Mouse (Mus musculus): ENCODE measurements around the gene Slc4a4. TPM values are rescaled to one million over a fixed set of nuclear protein-coding genes. Genes with fewer than 3 reads are reported as not detected.

Gene Slc4a4
- polyA plus RNA-seq, 2 experiments: 2.7 to 2.8 TPM

DNA sequence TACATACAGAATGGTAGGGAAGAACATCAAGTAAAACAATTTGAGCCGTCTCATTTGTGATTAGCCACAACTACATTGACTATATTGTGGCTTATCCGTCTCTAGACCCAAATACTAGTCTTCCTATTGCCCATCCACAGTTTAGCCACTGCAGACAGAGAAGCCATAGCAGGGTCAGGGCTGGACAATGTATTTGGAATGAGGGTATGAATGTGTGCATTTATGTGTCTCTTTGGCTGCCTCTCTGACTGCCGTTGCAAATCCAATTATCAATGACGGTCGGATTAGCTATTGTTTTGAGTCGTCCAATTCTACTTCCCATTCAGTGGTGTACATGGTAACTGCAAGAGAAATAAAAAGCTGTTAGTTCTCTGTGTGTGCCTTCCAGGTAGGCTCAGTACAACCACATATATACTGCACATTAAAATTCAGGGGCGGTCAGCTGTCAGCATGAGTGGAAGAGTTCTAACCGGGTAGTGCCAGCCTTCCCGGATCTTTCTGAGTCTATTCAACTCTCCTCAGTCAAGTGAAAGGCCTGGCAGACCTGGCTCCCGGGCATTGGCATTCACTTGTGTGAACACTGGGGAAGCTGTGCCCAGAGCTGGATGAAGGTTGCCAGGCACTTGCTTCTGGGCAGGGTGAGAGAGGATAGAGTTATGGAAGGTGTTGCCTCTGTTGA lies 59.2 kb downstream of the Slc4a4 start:
- no peak for ATAC-seq (ENCODE audit: low FRiP score, low read depth)
- no peak for TF ChIP-seq POLR2A (IDR thresholded peaks at IDR 0.05; ENCODE audit: borderline replicate concordance, extremely low read depth, insufficient read depth, insufficient read length)
- H3K4me3 ChIP-seq (replicated peaks; ENCODE audit: low read length): no peak overlapping the region
- 88% methylated on average over 10 of the region's 10 CpGs for WGBS
- H3K4me1 ChIP-seq (ENCODE audit: control insufficient read depth, insufficient read depth, low read length): no peaks in the 10 kb centered on the region
- H3K27ac ChIP-seq (replicated peaks; ENCODE audit: low read depth, low read length): no peak overlapping the region
- no peak overlapping the region for H3K4me2 ChIP-seq (replicated peaks; ENCODE audit: low read depth, low read length, severe bottlenecking)
- no peak overlapping the region for H3K9ac ChIP-seq (ENCODE audit: low read depth, low read length, severe bottlenecking)
- no peaks in the 10 kb centered on the region for H3K9me3 ChIP-seq (ENCODE audit: control insufficient read depth, low read length)
- DNase-seq (ENCODE audit: low spot score): no peak
- H3K27me3 ChIP-seq (ENCODE audit: control insufficient read depth, insufficient read depth, low read length): no peaks in the 10 kb centered on the region
- H3K36me3 ChIP-seq (ENCODE audit: control insufficient read depth, insufficient read depth, low read length): no peaks in the 10 kb centered on the region

DNA sequence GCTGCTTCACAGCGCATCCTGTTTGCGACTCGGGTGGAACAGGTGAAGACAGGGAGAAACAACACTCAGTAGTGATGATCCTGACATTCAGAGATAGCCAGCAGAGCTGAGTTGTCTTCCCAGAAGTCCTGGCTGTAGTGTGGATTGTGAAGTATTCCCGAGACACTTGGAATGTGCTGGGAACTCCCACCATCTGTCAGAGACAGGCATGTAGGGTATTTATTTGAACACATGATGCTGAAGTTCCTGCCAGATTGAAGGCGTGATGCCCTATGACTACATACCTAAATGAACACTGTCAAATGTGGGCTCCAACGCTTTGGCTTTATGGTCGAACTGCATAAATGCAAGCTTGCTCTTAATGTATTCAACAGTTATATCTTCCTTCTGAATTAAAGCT lies 63.7 kb downstream of the Slc4a4 start:
- Histone ChIP-seq H3K4me2 (replicated peaks; ENCODE audit: low read depth, low read length, severe bottlenecking) (no peak overlapping the region), H3K9ac (ENCODE audit: low read depth, low read length, severe bottlenecking) (no peak overlapping the region), H3K36me3 (ENCODE audit: control insufficient read depth, insufficient read depth, low read length) (no peaks in the 10 kb centered on the region), H3K4me1 (ENCODE audit: control insufficient read depth, insufficient read depth, low read length) (no peaks in the 10 kb centered on the region), H3K4me3 (replicated peaks; ENCODE audit: low read length) (no peak overlapping the region), H3K27ac (replicated peaks; ENCODE audit: low read depth, low read length) (no peak overlapping the region), H3K9me3 (ENCODE audit: control insufficient read depth, low read length) (no peaks in the 10 kb centered on the region), H3K27me3 (ENCODE audit: control insufficient read depth, insufficient read depth, low read length) (no peaks in the 10 kb centered on the region)
- DNase-seq (ENCODE audit: low spot score) (no peak), ATAC-seq (ENCODE audit: low FRiP score, low read depth) (no peak; the same call in 1 of the 2 replicates)
- WGBS: 86% methylated on average over 7 of the region's 7 CpGs
- TF ChIP-seq POLR2A (IDR thresholded peaks at IDR 0.05; ENCODE audit: borderline replicate concordance, extremely low read depth, insufficient read depth, insufficient read length): no peak

DNA sequence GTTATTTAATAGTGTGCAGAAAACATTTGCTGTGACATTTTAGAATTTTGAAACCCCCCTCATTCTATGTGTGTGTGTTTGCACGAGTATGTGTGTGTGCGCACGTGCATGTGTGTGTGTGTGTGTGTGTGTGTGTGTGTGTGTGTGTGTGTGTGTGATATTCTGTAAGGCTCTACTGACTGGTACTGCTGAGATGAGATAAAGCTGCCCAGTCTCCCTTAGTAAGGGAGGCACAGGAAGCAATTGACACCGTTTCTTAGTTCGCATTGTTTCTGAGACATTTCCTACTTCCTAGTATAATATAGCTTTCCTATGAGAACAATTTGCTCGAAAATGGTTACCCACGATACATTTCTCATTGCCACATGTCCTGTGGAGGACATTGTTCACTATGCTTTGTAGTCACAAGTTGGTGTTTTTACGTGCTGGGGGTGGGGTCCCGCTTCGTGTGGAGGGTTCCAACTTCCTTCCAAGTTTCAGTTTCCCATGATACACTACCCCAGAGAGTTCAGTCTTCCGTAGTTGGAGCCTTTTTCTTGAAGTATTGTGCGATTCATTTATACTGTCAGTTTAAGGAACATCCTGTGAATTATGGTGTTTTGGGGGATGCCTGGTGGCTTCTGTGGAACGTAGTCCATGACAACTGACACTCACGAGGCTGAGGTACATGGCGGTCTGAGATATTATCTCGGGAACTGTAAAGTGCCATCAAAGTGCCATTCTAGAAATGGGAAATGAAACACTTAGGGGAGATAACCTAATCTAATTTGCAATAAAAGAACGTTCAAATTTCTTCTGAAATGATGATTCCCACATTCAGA lies 66.3 kb downstream of the Slc4a4 start:
- no peak overlapping the region for H3K4me2 ChIP-seq (replicated peaks; ENCODE audit: low read depth, low read length, severe bottlenecking)
- no peak overlapping the region for H3K4me3 ChIP-seq (replicated peaks; ENCODE audit: low read length)
- DNase-seq (ENCODE audit: low spot score) (no peak), ATAC-seq (ENCODE audit: low FRiP score, low read depth) (no peak)
- TF ChIP-seq POLR2A (IDR thresholded peaks at IDR 0.05; ENCODE audit: borderline replicate concordance, extremely low read depth, insufficient read depth, insufficient read length): no peak
- H3K27ac ChIP-seq (replicated peaks; ENCODE audit: low read depth, low read length): no peak overlapping the region
- no peaks in the 10 kb centered on the region for H3K27me3 ChIP-seq (ENCODE audit: control insufficient read depth, insufficient read depth, low read length)
- H3K9ac ChIP-seq (ENCODE audit: low read depth, low read length, severe bottlenecking): no peak overlapping the region
- H3K36me3 ChIP-seq (ENCODE audit: control insufficient read depth, insufficient read depth, low read length): no peaks in the 10 kb centered on the region
- 79% methylated on average over 17 of the region's 17 CpGs for WGBS
- no peaks in the 10 kb centered on the region for H3K9me3 ChIP-seq (ENCODE audit: control insufficient read depth, low read length)
- no peaks in the 10 kb centered on the region for H3K4me1 ChIP-seq (ENCODE audit: control insufficient read depth, insufficient read depth, low read length)

- Histone ChIP-seq H3K4me2 (replicated peaks; ENCODE audit: low read depth, low read length, severe bottlenecking) (no peak overlapping the region), H3K4me1 (ENCODE audit: control insufficient read depth, insufficient read depth, low read length) (no peaks in the 10 kb centered on the region), H3K9ac (ENCODE audit: low read depth, low read length, severe bottlenecking) (no peak overlapping the region), H3K27ac (replicated peaks; ENCODE audit: low read depth, low read length) (no peak overlapping the region), H3K9me3 (ENCODE audit: control insufficient read depth, low read length) (no peaks in the 10 kb centered on the region), H3K36me3 (ENCODE audit: control insufficient read depth, insufficient read depth, low read length) (no peaks in the 10 kb centered on the region), H3K4me3 (replicated peaks; ENCODE audit: low read length) (no peak overlapping the region), H3K27me3 (ENCODE audit: control insufficient read depth, insufficient read depth, low read length) (no peaks in the 10 kb centered on the region)
- DNase-seq (ENCODE audit: low spot score): no peak
- 91% methylated on average over 5 of the region's 5 CpGs for WGBS
- no peak for TF ChIP-seq POLR2A (IDR thresholded peaks at IDR 0.05; ENCODE audit: borderline replicate concordance, extremely low read depth, insufficient read depth, insufficient read length)
- no peak for ATAC-seq (ENCODE audit: low FRiP score, low read depth)
Observed at GRCm38 (mm10) chr5:88957735-88958134, 71.1 kb downstream of the Slc4a4 start.

GRCm38 (mm10) chr5:88958966-88959365 lies 72.3 kb downstream of the Slc4a4 start:
- 88% methylated on average over 5 of the region's 5 CpGs for whole genome bisulfite sequencing
- TF ChIP-seq POLR2A (IDR thresholded peaks at IDR 0.05; ENCODE audit: borderline replicate concordance, extremely low read depth, insufficient read depth, insufficient read length): no peak
- no peak overlapping the region for H3K9ac ChIP-seq (ENCODE audit: low read depth, low read length, severe bottlenecking)
- H3K4me1 ChIP-seq (ENCODE audit: control insufficient read depth, insufficient read depth, low read length): no peaks in the 10 kb centered on the region
- no peaks in the 10 kb centered on the region for H3K27me3 ChIP-seq (ENCODE audit: control insufficient read depth, insufficient read depth, low read length)
- ATAC-seq (ENCODE audit: low FRiP score, low read depth): no peak
- no peak overlapping the region for H3K4me3 ChIP-seq (replicated peaks; ENCODE audit: low read length)
- no peaks in the 10 kb centered on the region for H3K9me3 ChIP-seq (ENCODE audit: control insufficient read depth, low read length)
- H3K36me3 ChIP-seq (ENCODE audit: control insufficient read depth, insufficient read depth, low read length): no peaks in the 10 kb centered on the region
- no peak overlapping the region for H3K27ac ChIP-seq (replicated peaks; ENCODE audit: low read depth, low read length)
- DNase-seq (ENCODE audit: low spot score): no peak
- H3K4me2 ChIP-seq (replicated peaks; ENCODE audit: low read depth, low read length, severe bottlenecking): no peak overlapping the region
